Mouse (Mus musculus) heart, postnatal 36 days (tissue): ENCODE results near the gene Kcnj11. TPM values are rescaled to one million over a fixed set of nuclear protein-coding genes. Genes with fewer than 3 reads are reported as not detected.

Experiments
- DNase-seq, 2 experiments: peaks; one replicate each; pipeline ENCODE4 v3.0.0; 2021 to 2022
- intact Hi-C: fragments of 180-260 bp; cut with DNase I; formaldehyde crosslinking; loops from one replicate; pipeline ENCODE4 v1.15.1; 2025
- total RNA-seq, 2 experiments: library from RNA; stranded (reverse); gene quantifications; 2 replicates each; pipeline ENCODE4 v1.2.3; 2021

Gene Kcnj11
- total RNA-seq, 2 experiments from 2014 or later = 98.3 to 99.6 TPM

DNA sequence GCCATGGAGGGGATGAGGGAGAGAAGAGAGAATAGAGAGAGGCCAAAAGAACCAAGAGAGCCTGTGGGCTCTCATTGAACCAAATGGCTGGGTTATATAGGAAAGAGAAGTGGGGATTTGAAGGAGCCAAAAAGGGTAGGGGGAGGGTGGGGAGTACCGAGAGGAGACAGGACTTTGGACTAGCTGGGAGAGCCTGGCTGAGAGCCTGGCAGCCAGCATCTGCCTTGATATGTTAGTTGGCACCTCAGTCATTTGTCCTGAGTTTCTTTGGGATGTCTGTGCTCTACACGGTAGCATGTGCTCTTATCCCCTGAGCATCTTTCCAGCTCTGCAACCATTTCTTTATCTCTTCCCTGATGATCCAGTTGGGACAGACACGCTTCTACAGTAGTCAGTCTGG lies 47.0 kb downstream of the Kcnj11 start:
- intact Hi-C loops = no loop called here
- DNase-seq = no peak

- intact Hi-C loops = no loop called here
- DNase-seq = no peak
Observed at GRCm38 (mm10) chr7:46052161-46052821, 48.3 kb downstream of the Kcnj11 start.

GRCm38 (mm10) chr7:46049981-46050380 lies 50.6 kb downstream of the Kcnj11 start:
- intact Hi-C loops = no loop called here
- no peak for DNase-seq

DNA sequence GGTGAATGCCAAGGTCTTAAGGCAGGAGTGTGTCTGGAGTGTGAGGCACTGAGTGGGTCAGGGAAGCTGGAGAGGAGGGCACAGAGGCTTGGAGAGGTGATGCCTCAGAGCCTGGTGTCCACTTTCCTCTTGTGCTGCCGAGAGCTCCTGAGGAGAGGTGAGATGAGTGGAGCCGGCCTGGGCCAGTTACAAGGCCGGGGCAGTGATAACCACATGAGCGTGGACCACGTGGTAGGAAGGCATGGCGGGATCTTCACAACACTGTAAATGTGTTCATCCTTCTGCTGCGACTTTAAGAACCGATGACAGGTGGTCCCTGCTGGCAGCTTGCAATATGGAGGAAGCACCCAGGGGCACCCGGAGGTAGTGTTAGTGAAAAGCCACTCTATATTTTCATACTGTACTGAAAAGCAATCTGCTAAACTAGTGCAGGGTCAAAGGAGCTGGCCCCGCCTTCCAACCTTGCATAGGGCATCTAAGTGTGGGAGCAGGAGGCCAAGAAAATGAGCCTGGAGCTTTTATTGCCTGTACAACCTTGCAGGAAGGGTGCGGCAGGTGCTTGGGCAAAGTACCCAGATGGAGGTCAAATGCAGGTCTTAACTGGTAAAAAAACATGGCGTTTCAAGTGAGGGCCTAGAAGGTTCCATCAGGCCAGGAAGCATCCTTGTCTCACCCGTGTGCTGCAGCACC lies 52.5 kb downstream of the Kcnj11 start:
- intact Hi-C loops = no loop called here
- no peak for DNase-seq

DNA sequence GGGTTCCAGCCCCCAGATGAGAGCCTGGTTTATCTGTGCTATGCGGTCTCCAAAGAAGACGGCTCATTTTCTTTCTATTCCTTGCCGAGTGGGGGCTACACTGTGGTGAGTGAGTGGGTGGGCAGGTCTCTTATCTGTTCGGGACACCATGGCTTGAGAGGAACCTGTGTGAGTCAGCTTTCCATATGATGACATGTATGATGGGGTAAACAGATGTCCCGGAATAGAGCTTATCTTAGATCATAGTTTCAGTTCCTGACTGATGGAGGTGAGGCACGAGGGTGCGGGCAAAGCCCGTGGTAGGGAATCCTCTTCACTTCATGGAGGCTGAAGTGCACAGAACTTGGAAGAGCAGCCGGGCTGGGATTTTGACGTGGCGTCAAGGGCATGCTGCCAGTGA lies 54.7 kb downstream of the Kcnj11 start:
- intact Hi-C loops = no loop called here
- DNase-seq = no peak

DNA sequence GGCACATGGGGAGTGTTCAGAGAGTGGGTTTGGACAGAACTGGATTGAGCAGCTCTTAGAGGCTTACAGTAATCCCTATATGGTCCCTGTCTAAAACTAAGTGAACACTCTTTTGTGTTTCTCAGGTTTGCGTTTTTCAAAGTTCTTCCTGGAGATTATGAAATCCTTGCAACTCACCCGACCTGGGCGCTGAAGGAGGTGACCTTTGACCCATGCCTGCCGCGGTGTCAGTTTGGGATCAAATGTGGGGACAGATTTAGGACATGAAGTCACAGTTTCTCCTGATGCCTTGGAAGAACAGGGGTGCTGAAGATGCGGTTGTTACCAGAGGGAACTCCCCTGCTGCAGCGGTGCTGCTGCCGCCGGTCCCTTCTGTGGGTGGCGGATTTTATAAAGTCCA lies 56.5 kb downstream of the Kcnj11 start:
- intact Hi-C loops = no loop called here
- no peak for DNase-seq

Other genes starting within 250 kb of the Kcnj11 start
- 100 to 1,000 TPM; 118 TPM for gene Kdelr1, start 228.0 kb downstream of the Kcnj11 start, total RNA-seq
- gene Grin2d, start 222.4 kb downstream of the Kcnj11 start, total RNA-seq = under 1 TPM; 0.38 to 0.44 TPM
- gene Syngr4, start 204.1 kb downstream of the Kcnj11 start, total RNA-seq = not detected
- 100 to 1,000 TPM; 115 to 120 TPM for gene Tmem143, start 203.8 kb downstream of the Kcnj11 start, total RNA-seq
- gene Emp3, start 179.4 kb downstream of the Kcnj11 start, total RNA-seq = 10 to 100 TPM; 20.8 to 26.8 TPM
- 1 to 10 TPM in 1 of 2 experiments, under 1 TPM in 1; 0.98 to 1.1 TPM for gene Ccdc114, start 176.7 kb downstream of the Kcnj11 start, total RNA-seq
- gene Abcc6, start 70.5 kb downstream of the Kcnj11 start, total RNA-seq = not detected
- 10 to 100 TPM; 83.4 to 86.4 TPM for gene Nomo1, start 67.1 kb downstream of the Kcnj11 start, total RNA-seq
- 10 to 100 TPM; 47.4 to 53.7 TPM for gene Abcc8, start 79.3 kb upstream of the Kcnj11 start, total RNA-seq
- 1 to 10 TPM; 5.8 to 7.4 TPM for gene Ush1c, start 137.7 kb upstream of the Kcnj11 start, total RNA-seq
- under 1 TPM in 1 of 2 experiments, not detected in 1; 0.06 TPM for gene Otog, start 140.2 kb upstream of the Kcnj11 start, total RNA-seq